Mouse (Mus musculus) T-helper 17 cell (primary cell): ENCODE results near the gene She.
"Not testable (repeated sequence)": the region's sequence is repeated elsewhere in the genome, so short reads cannot be mapped to it uniquely, and the experiment has no call there.

Experiments
- in situ Hi-C, 2 experiments: fragments of 300-600 bp; cut with MboI, MseI; formaldehyde crosslinking; loops; 1 replicate in 1 of 2; 2 replicates in 1 of 2; pipeline ENCODE4 v1.15.1; 2025; ENCODE audit warnings: high pct_unique_total_duplicates in 2 of 2

Gene She

GRCm38 (mm10) chr3:89830815-89831591 lies at the start of gene She:
She (plus strand) TSS chr3:89831370.
- in situ Hi-C loops: loop anchor here in 1 of 2 experiments (10.0 kb wide), 1 partner anchor 544 kb away; no protein-coding TSS in a partner anchor

- in situ Hi-C loops: loop anchor here in 1 of 2 experiments (10.0 kb wide), 1 partner anchor 73 kb away; no protein-coding TSS in a partner anchor
Observed at GRCm38 (mm10) chr3:89781640-89782039, 49.5 kb upstream of the She start.

GRCm38 (mm10) chr3:89784991-89785753 lies 46.0 kb upstream of the She start:
- in situ Hi-C loops: loop anchor here (5.0 to 10.0 kb wide), 2 partner anchors 62 to 70 kb away; no protein-coding TSS in a partner anchor

- in situ Hi-C loops: loop anchor here (5.0 to 10.0 kb wide), 2 partner anchors 61 to 69 kb away; no protein-coding TSS in a partner anchor
Observed at GRCm38 (mm10) chr3:89786275-89786674, 44.9 kb upstream of the She start.

- in situ Hi-C loops: loop anchor here (5.0 to 10.0 kb wide), 2 partner anchors 58 to 66 kb away; no protein-coding TSS in a partner anchor
Observed at GRCm38 (mm10) chr3:89788680-89789352, 42.4 kb upstream of the She start.

- in situ Hi-C loops: no loop called here
Observed at GRCm38 (mm10) chr3:89794616-89795015, 36.6 kb upstream of the She start.

- in situ Hi-C loops: no loop called here
Observed at GRCm38 (mm10) chr3:89795746-89796145, 35.4 kb upstream of the She start.

- in situ Hi-C loops: no loop called here
Observed at GRCm38 (mm10) chr3:89796358-89796757, 34.8 kb upstream of the She start.

- in situ Hi-C loops: no loop called here
Observed at GRCm38 (mm10) chr3:89798518-89798917, 32.7 kb upstream of the She start.

- in situ Hi-C loops: no loop called here
Observed at GRCm38 (mm10) chr3:89799476-89799875, 31.7 kb upstream of the She start.

GRCm38 (mm10) chr3:89800078-89800477 lies 31.1 kb upstream of the She start:
- in situ Hi-C loops: not testable (repeated sequence)

GRCm38 (mm10) chr3:89800774-89801506 lies 30.2 kb upstream of the She start:
- in situ Hi-C loops: no loop called here

- in situ Hi-C loops: no loop called here
Observed at GRCm38 (mm10) chr3:89801507-89801847, 29.7 kb upstream of the She start.

GRCm38 (mm10) chr3:89802876-89803275 lies 28.3 kb upstream of the She start:
- in situ Hi-C loops: no loop called here

- in situ Hi-C loops: no loop called here
Observed at GRCm38 (mm10) chr3:89805179-89805578, 26.0 kb upstream of the She start.

GRCm38 (mm10) chr3:89806751-89807150 lies 24.4 kb upstream of the She start:
- in situ Hi-C loops: no loop called here

- in situ Hi-C loops: no loop called here
Observed at GRCm38 (mm10) chr3:89807171-89807570, 24.0 kb upstream of the She start.

GRCm38 (mm10) chr3:89807881-89808280 lies 23.3 kb upstream of the She start:
- in situ Hi-C loops: no loop called here

GRCm38 (mm10) chr3:89808638-89809037 lies 22.5 kb upstream of the She start:
- in situ Hi-C loops: no loop called here

GRCm38 (mm10) chr3:89810841-89811240 lies 20.3 kb upstream of the She start:
- in situ Hi-C loops: loop anchor here in 1 of 2 experiments (5.0 kb wide), 1 partner anchor 41 kb away; no protein-coding TSS in a partner anchor

- in situ Hi-C loops: loop anchor here in 1 of 2 experiments (5.0 kb wide), 1 partner anchor 40 kb away; no protein-coding TSS in a partner anchor
Observed at GRCm38 (mm10) chr3:89812166-89812565, 19.0 kb upstream of the She start.
